Mouse (Mus musculus): ENCODE measurements at regions not wholly inside any gene's neighbourhood (a gene's known extent, or its start where the extent isn't known, plus 50 kb on each side); places are given as distances from the start of the nearest gene placed in this dataset.
"Not testable (repeated sequence)": the region's sequence is repeated elsewhere in the genome, so short reads cannot be mapped to it uniquely, and the experiment has no call there.

DNA sequence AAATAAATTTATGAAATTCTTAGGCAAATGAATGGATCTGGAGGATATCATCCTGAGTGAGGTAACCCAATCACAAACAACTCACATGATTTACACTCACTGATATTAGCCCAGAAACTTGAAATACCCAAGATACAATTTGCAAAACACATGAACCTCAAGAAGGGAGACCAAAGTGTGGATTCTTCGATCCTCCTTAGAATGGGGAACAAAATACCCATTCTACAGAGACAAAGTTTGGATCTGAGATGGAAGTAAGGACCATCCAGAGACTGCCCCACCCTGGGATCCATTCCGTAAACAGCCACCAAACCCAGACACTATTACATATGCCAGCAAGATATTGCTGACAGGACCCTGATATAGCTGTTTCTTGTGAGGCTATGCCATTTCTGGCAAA lies 971.2 kb downstream of the Agbl1 start:
- DNase-seq (ENCODE audit: low spot score in 2 of 2): not testable (repeated sequence)

DNA sequence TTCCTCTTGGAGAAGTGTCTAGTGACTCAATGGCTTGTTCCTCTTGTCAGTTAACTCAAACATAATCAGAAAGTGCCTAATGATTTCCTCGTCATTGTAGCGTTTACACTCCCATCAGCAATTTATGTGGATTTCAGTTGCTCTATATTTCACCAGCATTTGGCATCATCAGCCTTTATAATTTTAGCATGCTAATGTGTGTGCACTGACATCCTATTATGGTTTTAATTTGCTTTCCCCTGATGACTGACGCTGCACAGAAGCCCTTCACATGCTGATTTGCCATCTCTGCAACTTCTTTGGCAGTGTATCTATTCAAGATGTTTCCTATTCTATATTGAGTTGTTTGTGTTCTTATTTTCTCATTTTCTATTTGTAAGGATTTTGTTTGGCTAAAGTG lies 975.9 kb downstream of the Agbl1 start:
- DNase-seq (ENCODE audit: low spot score in 2 of 2): no peak

- no peak for DNase-seq (ENCODE audit: low spot score in 2 of 2)
Measured at GRCm38 (mm10) chr7:77249391-77249790, 1019.7 kb downstream of the Agbl1 start.

GRCm38 (mm10) chr7:77287657-77288056 lies 1058.0 kb downstream of the Agbl1 start:
- DNase-seq (ENCODE audit: low spot score in 2 of 2): no peak

- DNase-seq (ENCODE audit: low spot score in 2 of 2): no peak
Measured at GRCm38 (mm10) chr7:77294984-77295642, 1065.4 kb downstream of the Agbl1 start.

GRCm38 (mm10) chr7:77303227-77303626 lies 1073.5 kb downstream of the Agbl1 start:
- DNase-seq (ENCODE audit: low spot score in 2 of 2): no peak

DNA sequence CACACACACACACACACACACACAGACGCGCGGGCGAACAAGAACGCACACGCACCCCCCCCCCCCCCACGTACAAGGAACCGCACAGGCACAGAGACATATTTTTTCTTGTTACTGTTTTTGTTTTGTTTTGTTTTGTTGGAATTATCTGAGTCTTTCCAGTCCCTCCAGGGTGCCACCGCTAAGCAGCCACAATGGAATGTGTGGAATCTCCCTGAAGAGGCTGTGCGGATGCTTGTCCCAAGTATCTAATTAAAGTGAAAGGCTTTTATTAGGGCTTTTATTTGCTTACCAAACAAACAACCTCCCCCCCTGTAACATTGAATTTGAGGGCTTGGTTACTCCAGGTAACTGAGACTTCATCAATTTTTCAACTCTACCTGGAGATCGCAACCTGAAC lies 1074.2 kb downstream of the Agbl1 start:
- no peak for DNase-seq (ENCODE audit: low spot score in 2 of 2)

DNA sequence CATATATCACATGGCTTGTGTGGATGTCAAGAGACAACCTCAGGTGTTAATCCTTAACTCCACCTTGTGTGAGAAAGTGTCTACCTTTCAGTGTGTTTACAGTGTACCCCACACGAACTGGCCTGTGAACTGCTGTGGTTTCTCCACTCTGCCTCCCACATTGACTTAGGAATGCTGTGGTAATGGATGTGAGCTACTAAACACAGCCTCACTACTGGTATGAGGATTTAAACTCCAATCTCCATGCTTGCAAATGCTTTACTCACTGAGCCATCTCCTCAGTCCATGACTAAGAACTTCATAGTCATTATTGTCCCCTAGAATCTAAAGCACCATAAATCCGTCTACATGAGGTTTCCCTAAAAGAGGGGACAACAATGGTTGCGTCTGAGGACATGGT lies 1075.8 kb downstream of the Agbl1 start:
- no peak for DNase-seq (ENCODE audit: low spot score in 2 of 2)

GRCm38 (mm10) chr7:77311661-77312060 lies 1082.0 kb downstream of the Agbl1 start:
- no peak for DNase-seq (ENCODE audit: low spot score in 2 of 2)

- no peak for DNase-seq (ENCODE audit: low spot score in 2 of 2)
Measured at GRCm38 (mm10) chr7:77325140-77325539, 1095.5 kb downstream of the Agbl1 start.

DNA sequence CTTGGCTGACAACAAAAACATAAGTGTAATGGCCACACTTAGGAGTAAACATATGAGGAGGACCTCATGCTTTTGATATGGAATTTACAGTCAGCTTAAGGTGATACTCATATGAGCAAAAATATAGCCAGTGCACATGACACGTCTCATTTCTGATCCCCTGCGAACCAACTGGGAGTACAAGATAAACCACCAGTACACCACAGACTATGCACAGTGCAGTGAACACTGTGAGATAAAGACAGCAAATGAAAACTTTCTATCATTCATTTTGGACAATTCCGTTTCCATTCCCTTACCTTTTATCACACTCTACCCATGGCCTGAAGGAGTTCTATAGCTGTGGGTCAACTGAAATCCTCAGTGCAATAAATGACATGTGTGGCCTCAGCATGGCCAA lies 1097.1 kb downstream of the Agbl1 start:
- no peak for DNase-seq (ENCODE audit: low spot score in 2 of 2)

GRCm38 (mm10) chr7:77327516-77327915 lies 1097.8 kb downstream of the Agbl1 start:
- DNase-seq (ENCODE audit: low spot score in 2 of 2): no peak

DNA sequence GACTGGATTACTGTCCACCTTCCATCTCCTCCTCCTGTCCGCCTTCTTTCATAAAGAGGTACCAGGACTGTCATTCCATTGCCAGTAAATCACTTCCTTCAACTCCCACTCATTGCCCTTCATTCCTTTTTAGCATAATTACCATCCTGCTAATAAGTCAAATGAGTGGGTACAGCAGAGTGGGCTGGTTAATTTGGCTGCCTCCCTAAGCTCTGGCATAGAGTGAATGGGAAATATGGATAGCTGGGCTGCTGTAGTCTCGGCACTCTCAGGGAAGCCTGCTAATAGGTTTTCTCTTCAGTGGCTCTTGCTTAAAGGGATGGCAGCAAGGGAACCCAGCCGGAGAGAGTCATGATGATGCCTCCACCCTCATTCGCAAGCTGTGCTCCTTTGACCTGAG lies 1108.9 kb downstream of the Agbl1 start:
- DNase-seq (ENCODE audit: low spot score in 2 of 2): peak; percentile 2 to 7

Data from left cerebral cortex, adult 8-10 months (tissue).